Mouse (Mus musculus) ES-E14 (cell line): ENCODE measurements at regions not wholly inside any gene's neighbourhood (a gene's known extent, or its start where the extent isn't known, plus 50 kb on each side); places are given as distances from the start of the nearest gene placed in this dataset.

Experiments used
- CHD2 ChIP-seq: IDR thresholded peaks from 2 replicates; pipeline ENCODE4 v1.6.1; 2014; ENCODE audit warnings: mild to moderate bottlenecking, low read depth, low read length, inconsistent platforms
- HCFC1 ChIP-seq: IDR thresholded peaks from 2 replicates; pipeline ENCODE4 v1.6.1; 2012; ENCODE audit warnings: low read length, inconsistent platforms, borderline replicate concordance; ENCODE audit not compliant: insufficient read depth
- ZC3H11A ChIP-seq: IDR thresholded peaks from 2 replicates; pipeline ENCODE4 v1.6.1; 2012; ENCODE audit warnings: low read depth, mild to moderate bottlenecking, inconsistent platforms, low read length, borderline replicate concordance
- ZNF384 ChIP-seq: IDR thresholded peaks from 2 replicates; pipeline ENCODE4 v1.6.1; 2012; ENCODE audit warnings: low read depth, low read length, inconsistent platforms

- no peak for TF ChIP-seq ZNF384
- TF ChIP-seq CHD2, result no peak
- TF ChIP-seq HCFC1, result no peak
- TF ChIP-seq ZC3H11A, result no peak
Measured at GRCm38 (mm10) chr8:87046590-87046989, 161.5 kb upstream of the N4bp1 start.
